Mouse (Mus musculus) thymus, adult 2 months (tissue): ENCODE data around the gene Cyb5r3. TPM values are rescaled to one million over a fixed set of nuclear protein-coding genes. Genes with fewer than 3 reads are reported as not detected.

Experiments used
- DNase-seq: peaks from one replicate; pipeline ENCODE4 v3.0.0; 2021
- H3K27ac ChIP-seq: fragments of 200-500 bp; 2 replicates; pipeline ENCODE4 v1.5.1; 2012; ENCODE audit warnings: low read length, control low read depth; ENCODE audit not compliant: control insufficient read depth, insufficient read depth
- H3K27me3 ChIP-seq: fragments of 200-500 bp; 2 replicates; pipeline ENCODE4 v1.6.1; 2012; ENCODE audit warnings: mild to moderate bottlenecking, low read length, moderate library complexity, mixed read lengths; ENCODE audit not compliant: control insufficient read depth, insufficient read depth
- H3K36me3 ChIP-seq: fragments of 200-500 bp; 2 replicates; pipeline ENCODE4 v1.6.1; 2012; ENCODE audit warnings: mild to moderate bottlenecking, low read length, moderate library complexity; ENCODE audit not compliant: control insufficient read depth, insufficient read depth
- H3K4me1 ChIP-seq: fragments of 200-500 bp; replicated peaks from 2 replicates; pipeline ENCODE4 v1.6.1; 2012; ENCODE audit warnings: low read length; ENCODE audit not compliant: control insufficient read depth, insufficient read depth
- H3K4me3 ChIP-seq: fragments of 200-500 bp; 2 replicates; pipeline ENCODE4 v1.5.1; 2012; ENCODE audit warnings: mild to moderate bottlenecking, low read length, control low read depth, moderate library complexity; ENCODE audit not compliant: control insufficient read depth, insufficient read depth
- CTCF ChIP-seq: fragments of 200-500 bp; IDR thresholded peaks from 2 replicates; pipeline ENCODE4 v1.5.1; 2012; ENCODE audit warnings: mild to moderate bottlenecking, control low read depth, low read length, moderate library complexity, borderline replicate concordance; ENCODE audit not compliant: control insufficient read depth, poor library complexity, insufficient read depth; ENCODE audit errors: extremely low read depth
- POLR2A ChIP-seq: fragments of 200-500 bp; IDR thresholded peaks from 2 replicates; pipeline ENCODE4 v1.6.1; 2012; ENCODE audit warnings: mild to moderate bottlenecking, low read length, control low read depth, moderate library complexity; ENCODE audit not compliant: control insufficient read depth, poor library complexity, insufficient read depth; ENCODE audit errors: extremely low read depth
- WGBS: fragments of 180-500 bp; shearing (Covaris S2); methylation state at CpG from one replicate; pipeline ENCODE4 v1.1.7; 2018; 5-methylcytosine and 5-hydroxymethylcytosine counted together
- polyA plus RNA-seq: library from polyadenylated mRNA; depleted of rRNA; stranded (reverse); fragments of >200 nt; gene quantifications from 2 replicates; pipeline ENCODE4 v1.2.3, GENCODE M21; 2012

Gene Cyb5r3
- polyA plus RNA-seq, 1 experiment = 60.5 TPM

DNA sequence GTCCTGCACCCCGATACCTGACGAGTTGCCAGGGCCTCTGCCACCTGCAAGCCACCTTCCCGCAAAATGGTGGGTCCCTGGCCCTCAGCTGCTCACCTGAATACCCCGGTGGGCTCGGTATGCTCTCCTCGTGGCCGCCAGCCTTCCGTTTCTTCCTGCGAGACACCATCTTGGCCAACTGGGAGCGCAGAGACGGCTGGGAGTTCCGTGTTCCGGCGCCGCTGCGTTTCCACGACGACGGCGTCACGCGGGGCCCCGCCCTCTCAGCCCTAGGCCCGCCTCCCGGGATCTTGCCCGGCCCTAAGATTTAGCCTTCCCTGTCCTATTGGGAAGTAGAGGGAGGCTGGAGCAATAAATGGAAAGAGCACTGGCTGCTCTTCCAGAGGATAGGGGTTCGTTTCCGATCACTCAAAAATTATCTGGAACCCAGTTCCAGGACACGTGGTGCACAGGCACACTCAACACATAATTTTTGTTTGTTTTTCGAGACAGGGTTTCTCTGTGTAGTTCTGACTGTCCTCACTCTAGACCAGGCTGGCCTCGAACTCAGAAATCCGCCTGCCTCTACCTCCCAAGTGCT lies 49.7 kb downstream of the Cyb5r3 start, which contains the start of gene Rrp7a:
Gene Rrp7a, minus strand, starts transcription at position 236 of the 580 bp plus-strand sequence.
- 0 out of 2 replicates have a peak, but pooled peaks have one; percentile 53 for TF ChIP-seq CTCF
- peak; percentile 57; the same call in 1 of the 2 replicates for TF ChIP-seq POLR2A
- Histone ChIP-seq H3K27me3 (no peaks in the 10 kb centered on the region), H3K36me3 (peaks cover 26% of the 10 kb centered on the region), H3K4me3 (peak within 1 kb of the TSS; percentile 79), H3K27ac (peak within 1 kb of the TSS; percentile 43; the same call in 1 of the 2 replicates), H3K4me1 (peaks cover 6% of the 10 kb centered on the region)
- 3% methylated on average over 32 of the region's 32 CpGs for WGBS
- DNase-seq = peak; percentile 88

DNA sequence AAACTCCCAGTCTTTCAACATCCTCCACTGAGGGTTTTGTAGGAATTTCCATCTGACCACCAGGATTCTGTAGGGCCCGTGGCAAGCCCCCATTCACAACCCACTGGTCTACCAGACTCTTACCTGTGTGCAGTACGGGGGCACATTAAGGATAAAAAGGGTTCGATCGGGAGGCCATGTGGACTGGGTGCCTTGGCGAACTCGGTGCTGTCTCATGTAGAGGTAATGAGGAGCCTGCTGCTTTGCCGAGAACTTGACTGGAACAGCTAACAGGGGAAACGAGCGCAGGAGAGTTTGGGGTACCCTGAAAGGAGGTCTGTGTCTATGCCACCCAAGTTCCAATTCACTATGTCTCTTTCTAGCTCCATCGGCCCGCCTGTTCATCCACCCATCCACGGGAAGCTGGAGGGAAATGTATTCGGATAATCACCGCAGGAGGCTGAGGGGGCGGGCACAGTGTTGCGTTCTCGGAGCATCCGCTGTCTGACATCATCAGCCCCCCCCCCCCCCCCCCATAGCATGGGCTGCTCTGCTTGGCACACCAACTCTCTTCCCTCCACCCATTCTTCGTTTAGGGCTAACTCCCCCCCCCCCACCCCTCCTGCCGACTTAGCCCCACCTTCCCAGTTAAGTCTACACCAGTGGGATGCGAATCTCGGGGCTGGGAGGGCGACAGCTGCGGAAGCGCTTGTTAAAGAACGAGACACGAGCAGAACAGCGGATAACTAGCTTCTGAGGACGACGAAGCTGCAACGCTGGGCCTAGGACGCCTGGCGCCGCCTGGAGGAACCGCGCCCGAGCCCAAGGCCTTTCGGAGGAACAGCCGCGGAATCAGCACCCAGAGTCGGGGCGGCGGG lies 50.5 kb downstream of the Cyb5r3 start:
- peak overlapping the region; percentile 43; the same call in 1 of the 2 replicates for H3K27ac ChIP-seq
- H3K36me3 ChIP-seq = peaks cover 25% of the 10 kb centered on the region
- TF ChIP-seq CTCF = no peak
- peak overlapping the region; percentile 79 for H3K4me3 ChIP-seq
- H3K27me3 ChIP-seq = no peaks in the 10 kb centered on the region
- H3K4me1 ChIP-seq = peaks cover 6% of the 10 kb centered on the region
- peak; percentile 60 for DNase-seq
- WGBS = 5% methylated on average over 43 of the region's 43 CpGs

DNA sequence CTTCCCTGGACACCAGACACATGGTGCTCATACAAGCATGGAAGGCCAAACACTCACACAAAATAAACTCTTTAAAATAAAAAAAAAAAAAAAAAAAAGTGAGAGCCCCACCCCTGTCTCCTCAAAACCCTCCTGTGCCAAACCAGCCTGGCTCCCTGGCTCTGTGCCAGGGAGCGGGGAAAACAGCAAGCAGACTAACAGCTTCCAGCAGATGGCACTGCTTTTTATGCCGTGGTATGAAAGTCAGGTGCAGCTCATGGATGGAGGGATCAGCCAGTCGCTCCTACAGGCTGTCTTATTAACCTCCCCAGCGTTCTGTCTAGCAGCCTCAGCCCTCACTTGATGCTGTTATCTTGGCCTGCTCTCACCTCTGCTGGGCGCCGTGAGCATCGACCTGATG lies 54.0 kb downstream of the Cyb5r3 start:
- TF ChIP-seq POLR2A = no peak
- 0 out of 2 replicates have a peak, but pooled peaks have one; percentile 22 for TF ChIP-seq CTCF
- Histone ChIP-seq H3K27me3 (no peaks in the 10 kb centered on the region), H3K36me3 (peaks cover 21% of the 10 kb centered on the region), H3K27ac (no peak overlapping the region), H3K4me1 (peaks cover 6% of the 10 kb centered on the region), H3K4me3 (no peak overlapping the region)
- DNase-seq = no peak
- 72% methylated on average over 7 of the region's 7 CpGs for WGBS

DNA sequence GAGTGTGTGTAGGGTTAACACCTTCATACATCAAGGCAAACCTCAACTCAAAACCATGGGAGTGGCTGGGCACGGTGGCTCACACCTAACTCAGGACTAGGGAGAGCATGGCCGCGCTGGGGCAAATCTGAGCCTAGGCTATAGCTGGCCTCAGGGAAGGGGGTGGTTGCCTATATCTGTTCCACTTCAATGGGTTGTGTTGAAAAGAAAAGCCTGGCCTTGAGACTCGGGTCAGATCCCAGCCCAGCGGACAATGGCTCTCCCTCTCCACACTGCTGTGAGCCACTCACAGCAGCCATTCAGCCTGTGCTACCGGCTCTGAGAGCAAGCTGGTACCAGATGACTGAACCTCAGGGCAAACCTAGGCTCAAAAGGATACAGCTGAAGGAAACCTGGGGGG lies 57.3 kb downstream of the Cyb5r3 start:
- 91% methylated on average over 6 of the region's 6 CpGs for WGBS
- H3K27ac ChIP-seq = no peak overlapping the region

DNA sequence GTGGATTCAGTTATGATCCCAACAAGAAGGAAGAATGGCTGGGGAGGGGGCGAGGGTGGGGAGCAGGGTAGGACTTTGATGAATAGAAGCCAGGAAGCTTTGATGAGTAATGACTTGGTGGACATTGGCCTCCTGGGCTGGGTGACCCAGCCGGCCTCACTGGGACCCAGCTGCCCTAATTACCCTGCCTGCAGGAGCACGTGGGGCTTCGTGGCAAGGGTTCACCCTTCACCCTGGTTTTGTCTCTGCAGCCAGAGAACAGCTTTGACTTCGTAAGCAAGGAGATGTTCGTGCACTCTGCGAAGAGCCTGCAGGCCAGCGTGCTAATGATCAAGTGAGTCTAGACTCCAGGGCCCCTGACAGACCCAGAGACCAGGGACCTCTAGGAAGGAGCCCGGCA lies 58.3 kb downstream of the Cyb5r3 start:
- Histone ChIP-seq H3K27me3 (no peaks in the 10 kb centered on the region), H3K4me1 (0 out of 2 replicates have a peak, but pooled peaks cover 2% of the 10 kb centered on the region), H3K36me3 (peaks cover 15% of the 10 kb centered on the region), H3K27ac (no peak overlapping the region), H3K4me3 (no peak overlapping the region)
- no peak for TF ChIP-seq POLR2A
- TF ChIP-seq CTCF = no peak
- no peak for DNase-seq
- WGBS = 95% methylated on average over 9 of the region's 9 CpGs

More for the DNA sequence above, 57.3 kb downstream of the Cyb5r3 start:
- no peak for DNase-seq
- peaks cover 21% of the 10 kb centered on the region for H3K36me3 ChIP-seq
- TF ChIP-seq POLR2A (no peak), CTCF (no peak)
- H3K4me1 ChIP-seq = 0 out of 2 replicates have a peak, but pooled peaks cover 2% of the 10 kb centered on the region
- no peak overlapping the region for H3K4me3 ChIP-seq
- no peaks in the 10 kb centered on the region for H3K27me3 ChIP-seq

DNA sequence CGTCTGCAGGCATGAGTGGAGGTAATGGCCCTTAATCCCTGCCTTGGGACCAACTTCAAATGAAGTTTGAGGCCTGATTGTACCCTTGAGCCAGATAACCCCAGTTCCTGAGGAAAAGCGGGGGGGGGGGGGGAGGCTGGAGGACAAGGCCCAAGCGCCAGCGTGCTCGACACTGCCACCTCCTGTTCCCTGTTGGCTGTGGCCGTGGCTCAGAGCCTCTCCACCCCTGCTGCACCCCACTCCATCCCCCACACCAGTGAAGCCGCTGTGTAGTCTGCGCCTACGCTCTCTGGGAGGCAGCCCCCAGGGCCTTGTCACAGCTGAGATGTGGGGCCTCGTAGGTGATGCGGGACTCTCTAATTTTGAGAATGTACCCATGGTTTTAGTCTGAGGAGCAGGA lies 59.5 kb downstream of the Cyb5r3 start:
- 29% methylated on average over 11 of the region's 11 CpGs for WGBS
- no peak overlapping the region for H3K4me3 ChIP-seq
- TF ChIP-seq CTCF (peak; percentile 59; the same call in 1 of the 2 replicates), POLR2A (no peak)
- H3K27me3 ChIP-seq = no peaks in the 10 kb centered on the region
- H3K36me3 ChIP-seq = peaks cover 11% of the 10 kb centered on the region
- H3K4me1 ChIP-seq = 0 out of 2 replicates have a peak, but pooled peaks cover 2% of the 10 kb centered on the region
- peak; percentile 66 for DNase-seq
- H3K27ac ChIP-seq = no peak overlapping the region
